Mouse (Mus musculus) kidney, embryonic 15.5 days (tissue): ENCODE data around the gene Nhsl2. TPM values are rescaled to one million over a fixed set of nuclear protein-coding genes. Genes with fewer than 3 reads are reported as not detected.
A peak's percentile ranks its signal among the peaks of the same experiment; 100 is the strongest.

ENCODE experiments used
- ATAC-seq: fragments of 200-750 bp; cut with Nextera tagmentation; replicated peaks from 2 replicates; pipeline ENCODE4 v1.8.0; 2017; ENCODE audit warnings: moderate TSS enrichment; ENCODE audit not compliant: low FRiP score
- H3K27ac ChIP-seq: fragments of 300-500 bp; sonication (generic); 2 replicates; pipeline ENCODE4 v1.5.1; 2015; ENCODE audit warnings: mild to moderate bottlenecking, inconsistent platforms
- H3K27me3 ChIP-seq: fragments of 300-500 bp; sonication (generic); 2 replicates; pipeline ENCODE4 v1.6.1; 2015; ENCODE audit warnings: inconsistent platforms
- H3K36me3 ChIP-seq: fragments of 300-500 bp; sonication (generic); 2 replicates; pipeline ENCODE4 v1.6.1; 2015; ENCODE audit warnings: inconsistent platforms
- H3K4me1 ChIP-seq: fragments of 300-500 bp; sonication (generic); 2 replicates; pipeline ENCODE4 v1.6.1; 2015; ENCODE audit warnings: inconsistent platforms
- H3K4me2 ChIP-seq: fragments of 300-500 bp; sonication (generic); 2 replicates; pipeline ENCODE4 v1.6.1; 2015; ENCODE audit warnings: moderate library complexity, mild to moderate bottlenecking, inconsistent platforms
- H3K4me3 ChIP-seq: fragments of 300-500 bp; sonication (generic); replicated peaks from 2 replicates; pipeline ENCODE4 v1.5.1; 2015; ENCODE audit warnings: mild to moderate bottlenecking, inconsistent platforms
- H3K9ac ChIP-seq: fragments of 300-500 bp; sonication (generic); 2 replicates; pipeline ENCODE4 v1.6.1; 2015; ENCODE audit warnings: mild to moderate bottlenecking, inconsistent platforms
- H3K9me3 ChIP-seq: fragments of 300-500 bp; sonication (generic); replicated peaks from 2 replicates; pipeline ENCODE4 v1.6.1; 2016; ENCODE audit warnings: inconsistent platforms
- WGBS: fragments of 180-500 bp; shearing (Covaris S2); methylation state at CpG from one replicate; pipeline ENCODE4 v1.1.7; 2015; ENCODE audit warnings: mixed read lengths; 5-methylcytosine and 5-hydroxymethylcytosine counted together
- polyA plus RNA-seq: library from polyadenylated mRNA; unstranded; fragments of >200 nt; fragmentation: Nextera tagmentation; extraction: Ambion mirVana; gene quantifications from 2 replicates; pipeline ENCODE4 v1.2.1, GENCODE M21; 2015

Nhsl2 gene
- polyA plus RNA-seq, 1 experiment from 2014 or later = 12.9 TPM

DNA sequence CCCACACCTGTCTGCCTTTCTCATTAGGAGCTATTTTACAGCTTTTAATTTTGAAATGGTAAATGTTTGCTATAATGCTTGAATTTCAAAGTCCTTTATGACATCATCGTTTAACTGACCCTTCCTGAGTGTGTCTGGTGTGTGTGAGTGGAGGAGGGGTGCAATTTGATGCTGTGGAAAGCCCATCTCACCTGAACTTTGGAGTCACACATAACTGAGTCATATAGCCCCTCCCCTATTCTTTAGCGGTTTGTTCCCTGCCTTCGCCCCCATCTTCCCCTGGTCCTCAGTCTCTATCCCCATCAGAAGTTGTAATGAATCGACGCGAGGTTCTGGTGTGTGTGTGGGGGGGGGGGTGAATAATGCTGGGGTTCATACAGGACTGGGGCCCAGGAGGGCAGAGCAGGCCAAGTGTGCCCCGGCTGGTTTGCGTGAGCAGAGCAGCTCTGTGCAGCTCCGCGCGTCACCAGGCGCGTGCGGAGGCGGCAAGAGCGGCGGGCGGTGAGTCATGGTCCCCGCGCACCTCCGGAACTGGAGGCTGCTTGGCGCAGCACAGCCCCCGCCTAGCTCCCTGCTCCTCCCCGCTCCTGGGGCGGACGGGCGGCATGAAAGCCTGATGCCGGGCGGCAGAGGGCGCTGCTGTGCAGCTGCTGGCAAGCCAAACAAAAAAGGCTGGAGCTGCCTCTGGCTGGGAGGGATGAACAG, 104.8 kb downstream of the Nhsl2 start:
- 0 out of 2 replicates have a peak overlapping the region, but pooled peaks have one; percentile 10 for H3K9ac ChIP-seq
- no peaks in the 10 kb centered on the region for H3K36me3 ChIP-seq
- H3K27ac ChIP-seq = no peak overlapping the region
- peak overlapping the region; percentile 64 for H3K4me2 ChIP-seq
- no peaks in the 10 kb centered on the region for H3K9me3 ChIP-seq
- H3K4me1 ChIP-seq = peaks cover 10% of the 10 kb centered on the region; the same call in 1 of the 2 replicates
- WGBS = 9% methylated on average over 29 of the region's 30 CpGs
- peak overlapping the region; percentile 35 for H3K4me3 ChIP-seq
- peaks cover 45% of the 10 kb centered on the region for H3K27me3 ChIP-seq
- peak; percentile 96 for ATAC-seq

DNA sequence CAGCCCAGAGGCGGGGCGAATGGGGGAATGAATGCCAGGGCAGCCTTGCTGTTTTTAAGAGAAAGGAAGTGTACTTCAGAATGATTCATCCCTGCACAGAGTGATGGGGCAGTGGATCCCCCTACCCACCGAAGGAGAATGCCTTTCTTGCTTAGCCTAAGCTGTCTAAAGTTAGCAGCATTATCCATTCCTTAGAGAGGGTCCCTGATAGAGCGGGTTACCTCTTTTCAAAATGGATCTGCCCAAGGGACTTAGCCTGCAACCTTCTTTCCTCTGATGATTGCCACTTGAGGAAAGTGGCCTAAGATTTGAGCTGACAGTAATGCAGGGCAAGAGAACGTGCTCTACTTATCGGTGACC, 105.3 kb downstream of the Nhsl2 start:
- peaks cover 10% of the 10 kb centered on the region; the same call in 1 of the 2 replicates for H3K4me1 ChIP-seq
- 41% methylated on average over 6 of the region's 6 CpGs for WGBS
- no peak overlapping the region for H3K4me3 ChIP-seq
- no peak overlapping the region for H3K9ac ChIP-seq
- H3K36me3 ChIP-seq = no peaks in the 10 kb centered on the region
- H3K4me2 ChIP-seq = peak overlapping the region; percentile 64
- no peak for ATAC-seq
- no peaks in the 10 kb centered on the region for H3K9me3 ChIP-seq
- H3K27me3 ChIP-seq = peaks cover 45% of the 10 kb centered on the region
- no peak overlapping the region for H3K27ac ChIP-seq

DNA sequence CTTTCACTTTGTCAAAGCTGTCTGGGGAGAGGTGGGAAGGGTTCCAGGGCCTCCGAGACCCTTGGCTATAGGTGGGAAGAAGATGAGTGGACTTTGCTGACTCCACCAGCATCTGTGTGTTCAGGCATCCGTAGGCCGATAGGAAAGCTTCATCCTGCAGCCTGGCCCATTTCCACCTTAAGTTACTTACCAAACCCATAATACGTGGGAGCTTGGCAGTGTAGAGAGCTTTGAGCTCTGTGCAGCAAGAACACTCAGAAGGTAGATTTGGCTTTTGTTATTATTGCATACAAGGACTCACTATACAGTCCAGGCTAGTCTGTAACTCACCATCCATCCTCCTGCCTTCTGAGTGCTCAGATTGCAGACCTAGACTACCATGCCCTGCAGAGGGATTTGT, 112.7 kb downstream of the Nhsl2 start:
- H3K9ac ChIP-seq = no peak overlapping the region
- 92% methylated on average over 4 of the region's 4 CpGs for WGBS
- H3K9me3 ChIP-seq = no peaks in the 10 kb centered on the region
- H3K4me1 ChIP-seq = no peaks in the 10 kb centered on the region
- no peak for ATAC-seq
- H3K4me3 ChIP-seq = no peak overlapping the region
- no peak overlapping the region for H3K4me2 ChIP-seq
- H3K27me3 ChIP-seq = peaks cover 51% of the 10 kb centered on the region
- no peaks in the 10 kb centered on the region for H3K36me3 ChIP-seq
- H3K27ac ChIP-seq = no peak overlapping the region

DNA sequence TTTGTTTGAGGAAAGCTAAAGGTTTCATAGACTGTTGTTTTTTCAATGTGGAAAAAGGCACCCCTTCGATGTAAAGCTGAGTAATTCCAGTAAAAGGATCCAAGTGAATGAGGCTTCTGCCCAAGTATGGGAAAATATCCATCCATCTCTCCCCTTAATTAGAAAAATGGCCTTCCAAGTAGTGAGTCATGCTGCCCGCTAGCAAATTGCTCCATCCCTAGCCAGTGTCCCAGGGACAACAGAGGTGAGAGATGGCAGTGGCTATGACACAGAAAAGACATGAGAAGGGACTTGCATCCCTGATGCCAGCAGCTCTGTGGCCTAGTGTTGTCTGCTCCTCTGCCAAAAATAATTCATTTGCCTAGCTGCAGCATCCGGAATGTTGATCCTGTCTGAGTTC, 114.5 kb downstream of the Nhsl2 start:
- ATAC-seq = no peak
- no peaks in the 10 kb centered on the region for H3K9me3 ChIP-seq
- WGBS = 83% methylated on average over 3 of the region's 3 CpGs
- no peak overlapping the region for H3K4me2 ChIP-seq
- no peaks in the 10 kb centered on the region for H3K4me1 ChIP-seq
- H3K27ac ChIP-seq = no peak overlapping the region
- no peak overlapping the region for H3K9ac ChIP-seq
- H3K27me3 ChIP-seq = peaks cover 44% of the 10 kb centered on the region
- H3K4me3 ChIP-seq = no peak overlapping the region
- no peaks in the 10 kb centered on the region for H3K36me3 ChIP-seq

DNA sequence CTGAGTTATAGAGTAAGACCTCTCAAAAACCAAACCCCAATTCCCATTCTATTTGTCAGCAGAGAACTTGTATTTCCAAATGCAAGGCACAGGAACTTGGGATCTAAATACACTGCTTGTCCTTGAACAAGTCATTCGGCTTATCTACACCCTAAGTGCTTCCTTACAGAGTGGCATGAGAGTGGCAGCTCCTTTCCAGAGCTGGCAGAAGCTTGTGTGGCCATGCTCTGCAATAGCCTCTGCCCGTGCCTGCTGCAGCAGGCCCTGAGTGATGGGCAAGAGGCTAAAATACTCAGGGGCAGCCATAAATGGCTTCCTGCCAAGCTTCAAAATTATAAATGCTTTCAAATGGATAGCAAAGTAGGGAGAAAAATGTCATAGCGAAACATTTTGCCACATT, 123.8 kb downstream of the Nhsl2 start:
- no peaks in the 10 kb centered on the region for H3K9me3 ChIP-seq
- WGBS = 76% methylated on average over 3 of the region's 3 CpGs
- H3K4me1 ChIP-seq = no peaks in the 10 kb centered on the region
- no peak overlapping the region for H3K27ac ChIP-seq
- H3K9ac ChIP-seq = no peak overlapping the region
- H3K4me2 ChIP-seq = no peak overlapping the region
- H3K36me3 ChIP-seq = no peaks in the 10 kb centered on the region
- peaks cover 32% of the 10 kb centered on the region; the same call in 1 of the 2 replicates for H3K27me3 ChIP-seq
- no peak for ATAC-seq
- no peak overlapping the region for H3K4me3 ChIP-seq

DNA sequence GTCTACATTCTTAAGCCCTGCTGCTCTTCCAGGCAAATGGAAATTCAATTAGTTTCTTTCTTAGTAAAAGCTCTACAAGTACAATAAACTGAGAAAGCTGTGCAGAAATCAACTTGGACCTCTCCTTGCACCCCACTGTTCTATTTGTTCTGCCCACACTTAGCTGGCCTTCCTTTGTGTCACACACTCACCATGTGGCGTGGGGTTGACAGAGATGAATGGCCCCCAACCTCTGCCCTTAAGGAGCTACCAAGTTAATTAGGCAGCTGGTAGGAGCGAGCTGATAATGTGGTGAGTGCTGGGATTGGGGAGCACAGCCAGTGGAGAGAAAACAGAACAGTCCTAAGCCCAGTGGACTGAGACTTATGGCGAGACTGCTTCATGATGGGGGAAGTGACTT, 127.7 kb downstream of the Nhsl2 start:
- Histone ChIP-seq H3K9me3 (no peaks in the 10 kb centered on the region), H3K4me1 (no peaks in the 10 kb centered on the region), H3K4me3 (no peak overlapping the region), H3K27ac (no peak overlapping the region), H3K36me3 (no peaks in the 10 kb centered on the region), H3K27me3 (peaks cover 35% of the 10 kb centered on the region; the same call in 1 of the 2 replicates), H3K4me2 (no peak overlapping the region), H3K9ac (no peak overlapping the region)
- ATAC-seq = no peak
- WGBS = 56% methylated on average over 3 of the region's 3 CpGs

DNA sequence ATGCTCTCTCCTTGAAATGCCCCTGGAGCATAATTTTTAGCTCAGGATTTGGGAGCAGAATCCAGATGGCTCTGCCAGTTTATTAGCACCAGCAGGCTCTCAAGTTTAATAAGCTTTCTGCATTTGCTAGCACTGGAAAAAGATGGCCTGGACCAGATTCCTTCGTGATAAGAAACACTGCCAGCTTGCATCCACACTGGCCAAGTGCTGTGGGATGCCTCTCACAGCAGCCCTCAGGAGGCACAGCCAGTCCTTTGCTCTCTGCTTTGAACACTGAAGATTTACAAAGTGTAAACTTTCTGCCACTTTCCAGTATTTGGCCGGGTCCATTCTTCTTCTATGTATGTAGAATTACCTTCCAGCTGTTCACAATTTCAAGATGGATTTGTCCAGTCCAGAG, 129.7 kb downstream of the Nhsl2 start:
- H3K4me3 ChIP-seq = no peak overlapping the region
- no peak for ATAC-seq
- WGBS = 41% methylated on average over 2 of the region's 2 CpGs
- 0 out of 2 replicates have a peak overlapping the region, but pooled peaks have one; percentile 16 for H3K4me2 ChIP-seq
- no peaks in the 10 kb centered on the region for H3K9me3 ChIP-seq
- H3K27ac ChIP-seq = 0 out of 2 replicates have a peak overlapping the region, but pooled peaks have one; percentile 37
- peaks cover 36% of the 10 kb centered on the region; the same call in 1 of the 2 replicates for H3K27me3 ChIP-seq
- no peaks in the 10 kb centered on the region for H3K36me3 ChIP-seq
- 0 out of 2 replicates have a peak, but pooled peaks cover 4% of the 10 kb centered on the region for H3K4me1 ChIP-seq
- H3K9ac ChIP-seq = no peak overlapping the region

DNA sequence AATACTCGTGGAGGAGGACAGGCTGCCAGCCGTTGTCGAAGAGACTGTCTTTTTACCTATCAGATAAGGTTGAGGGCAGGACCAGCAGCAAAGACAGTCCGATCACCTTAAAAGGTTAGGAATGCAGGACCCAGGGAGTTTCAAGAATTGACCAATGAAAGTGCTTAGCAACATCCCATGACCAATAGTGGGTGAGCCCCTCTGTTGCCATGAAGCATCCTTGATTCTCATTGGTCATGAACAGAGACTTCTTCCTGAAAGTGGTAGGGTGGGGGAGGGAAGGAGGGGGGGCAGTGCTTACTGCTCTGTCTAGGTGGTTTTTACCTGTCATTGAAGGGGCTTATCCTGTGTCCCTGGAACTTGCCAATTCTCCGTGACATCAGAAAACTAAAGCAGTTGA, 130.1 kb downstream of the Nhsl2 start:
- 44% methylated on average over 5 of the region's 5 CpGs for WGBS
- Histone ChIP-seq H3K4me3 (no peak overlapping the region), H3K4me1 (0 out of 2 replicates have a peak, but pooled peaks cover 4% of the 10 kb centered on the region), H3K4me2 (0 out of 2 replicates have a peak overlapping the region, but pooled peaks have one; percentile 16), H3K27me3 (peaks cover 34% of the 10 kb centered on the region; the same call in 1 of the 2 replicates), H3K36me3 (no peaks in the 10 kb centered on the region), H3K9ac (no peak overlapping the region), H3K27ac (no peak overlapping the region), H3K9me3 (no peaks in the 10 kb centered on the region)
- ATAC-seq = peak; percentile 82

DNA sequence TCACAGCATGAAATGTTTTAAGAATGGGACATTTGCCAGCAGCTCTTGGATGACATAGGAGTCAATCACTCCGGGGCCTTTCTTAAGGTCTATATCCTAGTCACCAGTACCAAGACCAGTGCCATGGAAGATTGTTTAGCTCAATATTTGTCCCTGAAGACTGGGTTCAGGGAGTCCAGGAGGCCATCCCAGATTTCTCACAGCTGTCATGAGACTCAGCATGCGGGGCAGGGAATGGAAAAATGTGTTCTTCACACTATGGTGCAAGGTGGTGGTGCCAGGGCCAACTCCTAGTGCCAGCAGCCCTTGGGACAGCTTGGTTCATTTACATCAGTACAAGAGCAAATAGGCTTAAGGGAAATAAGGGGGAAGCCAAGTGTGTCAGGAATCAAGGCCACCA, 131.4 kb downstream of the Nhsl2 start:
- H3K4me3 ChIP-seq = no peak overlapping the region
- no peaks in the 10 kb centered on the region for H3K36me3 ChIP-seq
- 88% methylated on average over 2 of the region's 2 CpGs for WGBS
- no peak overlapping the region for H3K9ac ChIP-seq
- H3K4me1 ChIP-seq = 0 out of 2 replicates have a peak, but pooled peaks cover 4% of the 10 kb centered on the region
- H3K27me3 ChIP-seq = peaks cover 37% of the 10 kb centered on the region; the same call in 1 of the 2 replicates
- H3K27ac ChIP-seq = no peak overlapping the region
- H3K9me3 ChIP-seq = no peaks in the 10 kb centered on the region
- no peak for ATAC-seq
- no peak overlapping the region for H3K4me2 ChIP-seq

DNA sequence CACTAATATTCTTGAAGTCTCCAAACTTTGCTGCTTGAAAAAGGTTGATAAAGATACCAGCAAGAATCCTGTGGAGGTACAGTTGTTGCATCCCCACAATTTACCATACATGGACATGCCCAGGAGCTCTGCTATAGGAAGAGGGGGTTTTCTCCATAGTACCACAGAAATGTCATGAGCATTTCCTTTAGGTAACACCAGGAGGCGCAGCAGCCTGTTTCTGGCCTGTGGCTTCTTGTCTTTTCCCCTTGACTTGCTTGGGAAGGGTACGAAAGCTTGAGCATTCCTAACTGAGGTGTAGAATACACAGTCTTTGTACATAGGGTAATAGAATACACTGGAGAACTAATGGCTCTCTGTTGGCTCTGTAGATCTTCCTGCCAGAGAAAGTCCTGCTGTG, 132.3 kb downstream of the Nhsl2 start:
- Histone ChIP-seq H3K9me3 (no peaks in the 10 kb centered on the region), H3K4me2 (no peak overlapping the region), H3K36me3 (no peaks in the 10 kb centered on the region), H3K27me3 (peaks cover 40% of the 10 kb centered on the region; the same call in 1 of the 2 replicates), H3K27ac (no peak overlapping the region), H3K9ac (no peak overlapping the region), H3K4me1 (0 out of 2 replicates have a peak, but pooled peaks cover 4% of the 10 kb centered on the region), H3K4me3 (no peak overlapping the region)
- WGBS = 40% methylated on average over 2 of the region's 2 CpGs
- no peak for ATAC-seq

DNA sequence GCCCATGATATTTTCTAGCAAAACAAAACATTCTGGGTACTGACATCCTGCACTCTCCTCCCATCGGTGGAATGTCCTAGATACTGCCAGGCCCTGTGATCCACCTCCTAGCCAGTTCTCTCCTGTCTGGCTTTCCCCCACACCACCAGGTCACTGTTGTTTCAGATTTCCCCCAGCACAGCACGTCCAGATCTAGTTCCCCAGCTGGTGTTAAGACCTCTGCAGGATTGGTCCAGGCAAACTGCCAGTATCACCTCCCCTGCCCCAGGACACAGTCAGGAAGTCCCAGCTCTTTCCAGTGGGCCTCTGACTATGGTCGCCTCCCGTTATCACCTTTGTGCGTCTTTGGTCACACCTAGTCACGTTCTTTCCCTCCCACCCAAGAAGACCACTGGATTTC, 134.5 kb downstream of the Nhsl2 start:
- Histone ChIP-seq H3K4me2 (no peak overlapping the region), H3K4me3 (no peak overlapping the region), H3K9ac (no peak overlapping the region), H3K9me3 (no peaks in the 10 kb centered on the region), H3K36me3 (no peaks in the 10 kb centered on the region), H3K27ac (no peak overlapping the region), H3K4me1 (0 out of 2 replicates have a peak, but pooled peaks cover 4% of the 10 kb centered on the region), H3K27me3 (peaks cover 39% of the 10 kb centered on the region)
- peak; percentile 25; the same call in 1 of the 2 replicates for ATAC-seq
- 33% methylated on average over 6 of the region's 6 CpGs for WGBS

DNA sequence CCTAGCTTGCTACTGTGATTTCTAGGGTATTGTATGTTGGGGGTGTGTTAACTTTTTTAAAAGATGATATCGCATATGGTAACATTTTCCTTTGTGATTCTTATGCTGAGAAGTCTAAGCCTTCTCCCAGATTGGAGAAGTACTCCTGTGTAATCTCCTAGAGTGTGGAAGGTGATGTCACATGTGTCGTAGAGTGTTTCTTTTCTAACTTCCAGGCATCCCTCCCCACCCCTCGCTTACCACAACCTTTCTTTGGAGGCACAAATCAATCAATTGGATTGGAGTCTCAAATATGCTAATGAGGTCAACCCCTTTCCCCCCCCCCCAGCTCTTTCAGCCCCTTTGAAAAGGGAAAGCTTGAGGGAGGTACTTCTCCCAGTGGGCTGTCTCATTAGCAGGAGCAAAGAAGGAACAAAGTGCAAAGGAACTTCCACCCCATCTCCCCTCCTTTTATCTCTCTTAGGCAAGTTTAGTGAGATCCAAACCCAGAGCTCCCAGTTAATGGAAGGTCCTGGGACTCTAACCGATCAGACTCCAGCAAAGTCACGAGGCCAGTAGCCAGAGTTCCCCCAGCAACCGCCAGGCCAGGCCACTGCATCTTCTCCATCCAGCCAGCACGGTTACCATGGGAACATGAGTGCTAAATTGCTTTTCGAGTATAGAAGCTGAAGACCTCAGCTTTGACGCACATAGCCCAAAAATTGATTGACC, 137.6 kb downstream of the Nhsl2 start:
- 49% methylated on average over 9 of the region's 9 CpGs for WGBS
- H3K4me3 ChIP-seq = no peak overlapping the region

More for the DNA sequence above, 137.6 kb downstream of the Nhsl2 start:
- Histone ChIP-seq H3K27ac (no peak overlapping the region), H3K4me2 (no peak overlapping the region), H3K36me3 (no peaks in the 10 kb centered on the region), H3K4me1 (0 out of 2 replicates have a peak, but pooled peaks cover 4% of the 10 kb centered on the region), H3K27me3 (peaks cover 48% of the 10 kb centered on the region), H3K9me3 (no peaks in the 10 kb centered on the region), H3K9ac (no peak overlapping the region)
- no peak for ATAC-seq
